Mouse (Mus musculus): ENCODE data around the gene Zfp811. TPM values are rescaled to one million over a fixed set of nuclear protein-coding genes. Genes with fewer than 3 reads are reported as not detected.

The Zfp811 gene
- polyA plus RNA-seq, 1 experiment, result not detected

DNA sequence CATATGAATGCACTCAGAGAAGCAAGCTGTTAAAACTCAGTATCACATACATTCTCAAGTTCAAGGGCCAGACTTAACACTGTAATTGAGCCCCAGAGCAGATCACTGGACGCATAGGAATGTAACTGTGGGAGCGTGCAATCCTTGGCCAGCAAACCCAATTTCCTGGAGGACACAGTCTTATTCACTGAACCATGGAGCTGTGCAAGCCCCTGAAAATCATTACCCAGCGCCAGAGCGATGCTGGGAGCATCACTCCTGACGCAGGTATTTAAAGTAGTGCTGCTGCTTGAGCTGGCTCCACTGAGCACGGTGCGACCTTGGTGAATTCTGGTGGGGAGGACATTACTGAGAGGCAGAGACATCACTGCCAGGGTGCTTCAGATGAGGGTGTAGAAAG lies 4.4 kb upstream of the Zfp811 start:
- no peaks in the 10 kb centered on the region for H3K9me3 ChIP-seq (ENCODE audit: control insufficient read depth, low read length)
- H3K4me1 ChIP-seq (ENCODE audit: control insufficient read depth), result no peaks in the 10 kb centered on the region
- peaks cover 17% of the 10 kb centered on the region for H3K27me3 ChIP-seq (ENCODE audit: control insufficient read depth)
- TF ChIP-seq TAL1 (IDR thresholded peaks at IDR 0.05; ENCODE audit: low read length) (no peak), GATA1 (IDR thresholded peaks at IDR 0.05; ENCODE audit: low read length) (no peak)
- H3K4me3 ChIP-seq (replicated peaks), result no peak overlapping the region
- H3K36me3 ChIP-seq (ENCODE audit: control insufficient read depth), result peaks cover 5% of the 10 kb centered on the region

DNA sequence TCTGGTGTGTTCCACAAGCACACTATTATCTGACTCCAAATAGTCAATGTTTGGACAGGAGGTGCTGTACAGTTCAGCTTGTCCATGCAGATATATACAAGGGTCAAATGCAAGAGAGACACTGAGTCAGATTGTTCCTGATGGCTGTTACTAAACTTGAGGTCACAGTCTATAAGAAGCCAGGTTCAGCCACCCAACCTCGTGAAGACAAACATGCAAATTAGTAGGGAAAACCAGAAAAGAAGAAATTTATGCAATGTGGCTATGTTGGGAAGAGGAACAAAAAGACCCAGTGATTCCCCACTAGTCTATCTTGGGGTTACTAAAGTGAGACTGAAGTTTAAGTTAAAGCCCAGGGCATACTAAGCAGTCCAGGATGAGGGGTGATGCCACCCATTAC lies 917 bp upstream of the Zfp811 start:
- no peaks in the 10 kb centered on the region for H3K4me1 ChIP-seq (ENCODE audit: control insufficient read depth)
- H3K36me3 ChIP-seq (ENCODE audit: control insufficient read depth), result no peaks in the 10 kb centered on the region
- H3K9me3 ChIP-seq (ENCODE audit: control insufficient read depth, low read length), result no peaks in the 10 kb centered on the region
- H3K27me3 ChIP-seq (ENCODE audit: control insufficient read depth), result peaks cover 26% of the 10 kb centered on the region
- no peak overlapping the region for H3K4me3 ChIP-seq (replicated peaks)
- no peak for TF ChIP-seq TAL1 (IDR thresholded peaks at IDR 0.05; ENCODE audit: low read length)
- no peak for TF ChIP-seq GATA1 (IDR thresholded peaks at IDR 0.05; ENCODE audit: low read length)

- Histone ChIP-seq H3K9me3 (ENCODE audit: control insufficient read depth, low read length) (no peaks in the 10 kb centered on the region), H3K4me3 (replicated peaks) (no peak overlapping the region)
- TF ChIP-seq GATA1 (IDR thresholded peaks at IDR 0.05; ENCODE audit: low read length), result no peak
- no peak for TF ChIP-seq TAL1 (IDR thresholded peaks at IDR 0.05; ENCODE audit: low read length)
These were observed 810 bp downstream of the Zfp811 start for GRCm38 (mm10) chr17:32808921-32809320.

DNA sequence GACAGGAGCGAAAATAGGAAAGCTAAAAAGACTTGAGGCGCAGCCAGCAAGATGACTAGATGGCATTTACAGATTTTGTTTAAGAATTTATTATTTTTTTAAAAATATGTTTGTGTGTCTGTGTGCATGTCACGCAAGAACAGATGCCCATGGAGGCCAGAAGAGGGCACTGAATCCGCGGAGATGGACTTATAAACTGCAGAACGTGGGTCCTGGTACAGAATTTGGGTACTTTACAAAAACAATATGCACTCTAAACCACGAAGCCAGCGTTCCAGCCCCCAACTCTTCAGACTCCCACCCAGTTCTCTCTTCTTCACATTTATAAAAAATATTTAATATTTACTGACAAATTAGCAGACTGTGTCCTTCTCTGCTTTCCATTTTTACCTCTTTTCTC lies 20.5 kb downstream of the Zfp811 start:
- H3K4me1 ChIP-seq (ENCODE audit: control insufficient read depth), result peaks cover 27% of the 10 kb centered on the region
- H3K4me3 ChIP-seq (replicated peaks), result peak overlapping the region; percentile 93
- no peak for TF ChIP-seq GATA1 (IDR thresholded peaks at IDR 0.05; ENCODE audit: low read length)
- TF ChIP-seq TAL1 (IDR thresholded peaks at IDR 0.05; ENCODE audit: low read length), result no peak
- no peaks in the 10 kb centered on the region for H3K9me3 ChIP-seq (ENCODE audit: control insufficient read depth, low read length)
- H3K27me3 ChIP-seq (ENCODE audit: control insufficient read depth), result no peaks in the 10 kb centered on the region
- H3K36me3 ChIP-seq (ENCODE audit: control insufficient read depth), result peaks cover 27% of the 10 kb centered on the region

More at GRCm38 (mm10) chr17:32808921-32809320, 810 bp downstream of the Zfp811 start:
- Histone ChIP-seq H3K4me1 (ENCODE audit: control insufficient read depth) (no peaks in the 10 kb centered on the region), H3K27me3 (ENCODE audit: control insufficient read depth) (peaks cover 26% of the 10 kb centered on the region), H3K36me3 (ENCODE audit: control insufficient read depth) (no peaks in the 10 kb centered on the region)

GRCm38 (mm10) chr17:32788576-32788975 lies 21.2 kb downstream of the Zfp811 start:
- H3K4me1 ChIP-seq (ENCODE audit: control insufficient read depth), result peaks cover 27% of the 10 kb centered on the region
- H3K36me3 ChIP-seq (ENCODE audit: control insufficient read depth), result peaks cover 33% of the 10 kb centered on the region
- no peaks in the 10 kb centered on the region for H3K9me3 ChIP-seq (ENCODE audit: control insufficient read depth, low read length)
- TF ChIP-seq GATA1 (IDR thresholded peaks at IDR 0.05; ENCODE audit: low read length), result no peak
- no peak for TF ChIP-seq TAL1 (IDR thresholded peaks at IDR 0.05; ENCODE audit: low read length)
- peak overlapping the region; percentile 93 for H3K4me3 ChIP-seq (replicated peaks)
- H3K27me3 ChIP-seq (ENCODE audit: control insufficient read depth), result no peaks in the 10 kb centered on the region

DNA sequence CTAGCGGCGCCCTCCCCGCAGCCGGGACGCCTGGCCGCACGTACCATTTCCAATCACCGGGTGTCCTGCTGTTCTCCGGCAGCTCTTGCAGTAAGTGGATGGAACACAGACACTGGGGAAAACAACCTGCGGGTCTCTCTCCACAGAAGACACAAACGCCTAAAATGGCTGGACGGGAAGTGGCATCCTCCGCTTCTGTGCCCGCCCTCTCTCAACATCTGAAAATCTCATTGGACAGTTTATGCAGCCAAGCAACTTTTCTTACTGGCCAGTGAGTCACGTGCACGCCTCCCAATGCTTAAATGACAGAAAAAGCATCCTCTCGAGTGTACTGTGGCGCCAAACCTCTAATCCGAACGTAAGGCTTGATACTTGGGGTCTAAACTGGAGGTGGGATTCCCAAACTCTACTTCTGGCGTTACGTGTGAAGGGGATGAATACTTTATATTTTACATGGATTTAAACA lies 21.6 kb downstream of the Zfp811 start, which contains the start of gene Zfp871:
Gene Zfp871, minus strand, starts transcription at position 194 of the 466 bp plus-strand sequence.
- Histone ChIP-seq H3K27me3 (ENCODE audit: control insufficient read depth) (no peaks in the 10 kb centered on the region), H3K4me3 (replicated peaks) (peak within 1 kb of the TSS; percentile 93), H3K9me3 (ENCODE audit: control insufficient read depth, low read length) (no peaks in the 10 kb centered on the region), H3K4me1 (ENCODE audit: control insufficient read depth) (peaks cover 29% of the 10 kb centered on the region), H3K36me3 (ENCODE audit: control insufficient read depth) (peaks cover 38% of the 10 kb centered on the region)
- TF ChIP-seq TAL1 (IDR thresholded peaks at IDR 0.05; ENCODE audit: low read length) (no peak), GATA1 (IDR thresholded peaks at IDR 0.05; ENCODE audit: low read length) (no peak)

DNA sequence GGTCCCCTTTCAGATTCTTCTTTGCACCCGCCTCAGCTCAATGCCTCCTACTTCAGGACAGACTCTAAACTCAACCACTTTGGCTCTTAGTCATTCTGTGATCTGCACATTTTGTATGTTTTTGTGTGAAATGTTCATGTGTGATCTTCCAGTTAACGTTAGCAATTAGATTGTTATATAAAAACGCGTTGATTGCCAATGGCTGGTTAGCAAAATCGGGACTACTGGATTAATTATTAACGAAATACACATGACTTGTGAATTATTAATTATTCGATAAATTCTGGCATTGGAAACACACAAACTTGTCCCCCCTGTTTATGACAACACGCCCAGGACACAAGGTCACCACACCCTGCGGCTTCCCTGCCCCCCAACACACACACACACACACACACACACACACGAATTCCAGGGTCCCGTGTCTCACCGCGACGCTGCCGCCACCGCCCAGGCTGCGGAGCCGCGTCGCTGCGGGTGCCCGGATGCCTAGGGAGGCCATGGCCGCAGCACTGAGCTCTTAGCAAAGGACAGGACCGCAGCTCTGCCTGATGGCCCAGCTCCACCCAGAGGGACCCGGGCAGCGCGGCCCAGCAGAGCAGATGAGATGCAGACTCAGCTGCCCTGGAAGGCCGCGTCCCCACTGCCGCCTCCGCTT lies 22.2 kb downstream of the Zfp811 start:
- TF ChIP-seq TAL1 (IDR thresholded peaks at IDR 0.05; ENCODE audit: low read length), result no peak
- no peak for TF ChIP-seq GATA1 (IDR thresholded peaks at IDR 0.05; ENCODE audit: low read length)

GRCm38 (mm10) chr17:32786944-32787343 lies 22.8 kb downstream of the Zfp811 start:
- Histone ChIP-seq H3K4me3 (replicated peaks) (peak overlapping the region; percentile 93), H3K36me3 (ENCODE audit: control insufficient read depth) (peaks cover 45% of the 10 kb centered on the region), H3K9me3 (ENCODE audit: control insufficient read depth, low read length) (no peaks in the 10 kb centered on the region), H3K4me1 (ENCODE audit: control insufficient read depth) (peaks cover 29% of the 10 kb centered on the region), H3K27me3 (ENCODE audit: control insufficient read depth) (no peaks in the 10 kb centered on the region)
- TF ChIP-seq GATA1 (IDR thresholded peaks at IDR 0.05; ENCODE audit: low read length), result no peak
- TF ChIP-seq TAL1 (IDR thresholded peaks at IDR 0.05; ENCODE audit: low read length), result no peak

More for the DNA sequence above, 22.2 kb downstream of the Zfp811 start:
- Histone ChIP-seq H3K27me3 (ENCODE audit: control insufficient read depth) (no peaks in the 10 kb centered on the region), H3K9me3 (ENCODE audit: control insufficient read depth, low read length) (no peaks in the 10 kb centered on the region), H3K4me3 (replicated peaks) (peak overlapping the region; percentile 93), H3K4me1 (ENCODE audit: control insufficient read depth) (peaks cover 29% of the 10 kb centered on the region), H3K36me3 (ENCODE audit: control insufficient read depth) (peaks cover 43% of the 10 kb centered on the region)

DNA sequence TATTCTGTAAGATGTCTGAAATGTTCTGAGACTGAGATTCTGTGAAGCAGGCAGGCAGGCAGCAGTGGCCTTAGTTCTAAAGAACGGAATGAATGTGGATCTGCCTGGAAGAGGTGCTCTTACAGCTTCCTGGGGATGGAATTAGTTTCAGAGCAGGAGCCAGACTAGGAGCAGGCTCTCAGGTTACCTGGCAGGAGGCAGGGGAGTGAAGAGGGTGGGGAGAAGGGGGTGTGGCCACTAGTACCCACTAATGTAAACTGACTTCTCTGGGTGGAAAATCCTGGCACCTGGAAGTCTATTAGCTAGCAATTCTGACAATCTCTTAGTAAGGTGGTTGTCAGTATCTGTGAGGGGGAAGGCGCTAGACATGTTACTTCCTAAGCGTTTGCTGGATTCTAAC lies 24.1 kb downstream of the Zfp811 start:
- Histone ChIP-seq H3K4me1 (ENCODE audit: control insufficient read depth) (peaks cover 31% of the 10 kb centered on the region), H3K9me3 (ENCODE audit: control insufficient read depth, low read length) (no peaks in the 10 kb centered on the region), H3K4me3 (replicated peaks) (no peak overlapping the region), H3K27me3 (ENCODE audit: control insufficient read depth) (no peaks in the 10 kb centered on the region), H3K36me3 (ENCODE audit: control insufficient read depth) (peaks cover 54% of the 10 kb centered on the region)
- no peak for TF ChIP-seq GATA1 (IDR thresholded peaks at IDR 0.05; ENCODE audit: low read length)
- no peak for TF ChIP-seq TAL1 (IDR thresholded peaks at IDR 0.05; ENCODE audit: low read length)
